Mouse (Mus musculus) stomach, embryonic 14.5 days (tissue): Measurements from ENCODE around the gene Gm37240. TPM values are rescaled to one million over a fixed set of nuclear protein-coding genes. Genes with fewer than 3 reads are reported as not detected.

Experiments
- ATAC-seq: fragments of 200-750 bp; cut with Nextera tagmentation; 2 replicates; pipeline ENCODE4 v1.8.0; 2017; ENCODE audit warnings: low read depth, moderate TSS enrichment; ENCODE audit not compliant: insufficient number of reproducible peaks, insufficient read depth, low FRiP score
- H3K27ac ChIP-seq: fragments of 300-500 bp; sonication (generic); 2 replicates; pipeline ENCODE4 v1.5.1; 2014; ENCODE audit warnings: mild to moderate bottlenecking, low read length, moderate library complexity, mixed read lengths
- H3K27me3 ChIP-seq: fragments of 300-500 bp; sonication (generic); 2 replicates; pipeline ENCODE4 v1.6.1; 2014; ENCODE audit warnings: low read length, control low read depth, mixed read lengths; ENCODE audit not compliant: control insufficient read depth, insufficient read depth
- H3K36me3 ChIP-seq: fragments of 300-500 bp; sonication (generic); 2 replicates; pipeline ENCODE4 v1.6.1; 2014; ENCODE audit warnings: mild to moderate bottlenecking, control low read depth, low read length, moderate library complexity, mixed read lengths; ENCODE audit not compliant: control insufficient read depth, insufficient read depth
- H3K4me1 ChIP-seq: fragments of 300-500 bp; sonication (generic); 2 replicates; pipeline ENCODE4 v1.6.1; 2014; ENCODE audit warnings: low read length, control low read depth, mixed read lengths; ENCODE audit not compliant: control insufficient read depth, insufficient read depth
- H3K4me2 ChIP-seq: fragments of 300-500 bp; sonication (generic); replicated peaks from 2 replicates; pipeline ENCODE4 v1.6.1; 2014; ENCODE audit warnings: low read depth, low read length, control low read depth
- H3K4me3 ChIP-seq: fragments of 300-500 bp; sonication (generic); 2 replicates; pipeline ENCODE4 v1.5.1; 2014; ENCODE audit warnings: low read depth, low read length, control low read depth
- H3K9ac ChIP-seq: fragments of 300-500 bp; sonication (generic); replicated peaks from 2 replicates; pipeline ENCODE4 v1.6.1; 2014; ENCODE audit warnings: low read depth, mild to moderate bottlenecking, control low read depth, low read length, moderate library complexity, mixed read lengths
- H3K9me3 ChIP-seq: fragments of 300-500 bp; sonication (generic); 2 replicates; pipeline ENCODE4 v1.6.1; 2016; ENCODE audit warnings: low read depth, low read length, control low read depth; ENCODE audit not compliant: control insufficient read depth
- WGBS: fragments of 180-500 bp; shearing (Covaris S2); extraction: QIAGEN DNeasy Blood & Tissue Kit; methylation state at CpG from one replicate; pipeline ENCODE4 v1.1.7; 2014; 5-methylcytosine and 5-hydroxymethylcytosine counted together
- polyA plus RNA-seq: library from polyadenylated mRNA; unstranded; fragments of >200 nt; fragmentation: Nextera tagmentation; extraction: Ambion mirVana; gene quantifications from 2 replicates; pipeline ENCODE4 v1.2.1, GENCODE M21; 2014

Gene Gm37240
- polyA plus RNA-seq, 1 experiment from 2014 or later = 9.6 TPM

- ATAC-seq = no peak
- 93% methylated on average over 3 of the region's 3 CpGs for WGBS
Observed at GRCm38 (mm10) chr3:85393395-85393794, 493.9 kb downstream of the Gm37240 start.

GRCm38 (mm10) chr3:85391756-85392155 lies 495.6 kb downstream of the Gm37240 start:
- 86% methylated on average over 6 of the region's 6 CpGs for WGBS
- Histone ChIP-seq H3K9ac (no peak overlapping the region), H3K27me3 (no peaks in the 10 kb centered on the region), H3K36me3 (no peaks in the 10 kb centered on the region), H3K27ac (no peak overlapping the region), H3K9me3 (peaks cover 10% of the 10 kb centered on the region; the same call in 1 of the 2 replicates), H3K4me2 (no peak overlapping the region), H3K4me3 (no peak overlapping the region), H3K4me1 (no peaks in the 10 kb centered on the region)
- no peak for ATAC-seq

More at GRCm38 (mm10) chr3:85393395-85393794, 493.9 kb downstream of the Gm37240 start:
- peaks cover 10% of the 10 kb centered on the region; the same call in 1 of the 2 replicates for H3K9me3 ChIP-seq
- no peak overlapping the region for H3K4me3 ChIP-seq
- H3K4me2 ChIP-seq = no peak overlapping the region
- no peak overlapping the region for H3K27ac ChIP-seq
- no peaks in the 10 kb centered on the region for H3K4me1 ChIP-seq
- no peaks in the 10 kb centered on the region for H3K27me3 ChIP-seq
- no peaks in the 10 kb centered on the region for H3K36me3 ChIP-seq
- no peak overlapping the region for H3K9ac ChIP-seq

- Histone ChIP-seq H3K9ac (no peak overlapping the region), H3K9me3 (peaks cover 9% of the 10 kb centered on the region; the same call in 1 of the 2 replicates), H3K27me3 (no peaks in the 10 kb centered on the region), H3K36me3 (no peaks in the 10 kb centered on the region), H3K4me3 (no peak overlapping the region), H3K4me2 (no peak overlapping the region), H3K4me1 (no peaks in the 10 kb centered on the region), H3K27ac (no peak overlapping the region)
- ATAC-seq = no peak
- 82% methylated on average over 2 of the region's 2 CpGs for WGBS
Observed at GRCm38 (mm10) chr3:85391111-85391510, 496.2 kb downstream of the Gm37240 start.

GRCm38 (mm10) chr3:85385371-85385770 lies 501.9 kb downstream of the Gm37240 start:
- Histone ChIP-seq H3K27ac (no peak overlapping the region), H3K36me3 (no peaks in the 10 kb centered on the region), H3K27me3 (no peaks in the 10 kb centered on the region), H3K4me3 (no peak overlapping the region), H3K4me1 (no peaks in the 10 kb centered on the region), H3K4me2 (no peak overlapping the region), H3K9me3 (no peaks in the 10 kb centered on the region), H3K9ac (no peak overlapping the region)
- ATAC-seq = no peak

- no peak overlapping the region for H3K4me3 ChIP-seq
- H3K4me2 ChIP-seq = no peak overlapping the region
- no peak for ATAC-seq
- no peak overlapping the region for H3K9ac ChIP-seq
- H3K4me1 ChIP-seq = no peaks in the 10 kb centered on the region
- no peak overlapping the region for H3K27ac ChIP-seq
- H3K36me3 ChIP-seq = no peaks in the 10 kb centered on the region
- WGBS = 72% methylated on average over 3 of the region's 3 CpGs
- H3K9me3 ChIP-seq = no peaks in the 10 kb centered on the region
- H3K27me3 ChIP-seq = no peaks in the 10 kb centered on the region
Observed at GRCm38 (mm10) chr3:85383330-85383729, 504.0 kb downstream of the Gm37240 start.

- Histone ChIP-seq H3K4me2 (no peak overlapping the region), H3K27ac (no peak overlapping the region), H3K9me3 (no peaks in the 10 kb centered on the region), H3K36me3 (no peaks in the 10 kb centered on the region), H3K9ac (no peak overlapping the region), H3K4me3 (no peak overlapping the region), H3K4me1 (no peaks in the 10 kb centered on the region), H3K27me3 (no peaks in the 10 kb centered on the region)
- 70% methylated on average over 16 of the region's 16 CpGs for WGBS
- no peak for ATAC-seq
Observed at GRCm38 (mm10) chr3:85378703-85379395, 508.5 kb downstream of the Gm37240 start.

GRCm38 (mm10) chr3:85377946-85378702 lies 509.2 kb downstream of the Gm37240 start:
- H3K4me3 ChIP-seq = no peak overlapping the region
- 55% methylated on average over 13 of the region's 13 CpGs for whole genome bisulfite sequencing
- no peaks in the 10 kb centered on the region for H3K36me3 ChIP-seq
- H3K9me3 ChIP-seq = no peaks in the 10 kb centered on the region
- no peak overlapping the region for H3K27ac ChIP-seq
- no peaks in the 10 kb centered on the region for H3K27me3 ChIP-seq
- no peak overlapping the region for H3K9ac ChIP-seq
- no peak for ATAC-seq
- H3K4me1 ChIP-seq = no peaks in the 10 kb centered on the region
- no peak overlapping the region for H3K4me2 ChIP-seq

GRCm38 (mm10) chr3:85377505-85377904 lies 509.8 kb downstream of the Gm37240 start:
- Histone ChIP-seq H3K9ac (no peak overlapping the region), H3K4me1 (no peaks in the 10 kb centered on the region), H3K27ac (no peak overlapping the region), H3K4me3 (no peak overlapping the region), H3K36me3 (no peaks in the 10 kb centered on the region), H3K9me3 (no peaks in the 10 kb centered on the region), H3K27me3 (no peaks in the 10 kb centered on the region), H3K4me2 (no peak overlapping the region)
- 82% methylated on average over 3 of the region's 3 CpGs for WGBS
- ATAC-seq = no peak
